Mouse (Mus musculus) forebrain, embryonic 10.5 days (tissue): Measurements from ENCODE around the gene Ogfod2. TPM values are rescaled to one million over a fixed set of nuclear protein-coding genes. Genes with fewer than 3 reads are reported as not detected.

Experiments
- polyA plus RNA-seq: library from polyadenylated mRNA; unstranded; fragments of >200 nt; fragmentation: Nextera tagmentation; extraction: Ambion mirVana; gene quantifications from 2 replicates; pipeline ENCODE4 v1.2.1, GENCODE M21; 2016

Gene Ogfod2
- polyA plus RNA-seq, 1 experiment from 2014 or later: 16.8 TPM

Other genes starting within 250 kb of the Ogfod2 start
- gene Hcar2, start 246.8 kb upstream of the Ogfod2 start, polyA plus RNA-seq: not detected in 2 replicates
- not detected in 2 replicates for gene Hcar1, start 232.3 kb upstream of the Ogfod2 start, polyA plus RNA-seq
- 177 and 188 TPM in 2 replicates for gene Denr, start 205.1 kb upstream of the Ogfod2 start, polyA plus RNA-seq
- 1.7 TPM in 2 replicates for gene Gm43518, start 184.9 kb upstream of the Ogfod2 start, polyA plus RNA-seq
- gene Ccdc62, start 181.6 kb upstream of the Ogfod2 start, polyA plus RNA-seq: 5.0 and 7.0 TPM in 2 replicates
- 7.7 and 11.1 TPM in 2 replicates for gene Hip1r, start 138.7 kb upstream of the Ogfod2 start, polyA plus RNA-seq
- 50.8 and 51.2 TPM in 2 replicates for gene Vps37b, start 80.0 kb upstream of the Ogfod2 start, polyA plus RNA-seq
- gene Abcb9, start 16.5 kb upstream of the Ogfod2 start, polyA plus RNA-seq: 0.52 and 0.65 TPM in 2 replicates
- gene Arl6ip4, start 3.8 kb downstream of the Ogfod2 start, polyA plus RNA-seq: 136 and 140 TPM in 2 replicates
- gene Pitpnm2, start 137.5 kb downstream of the Ogfod2 start, polyA plus RNA-seq: 2.1 and 3.0 TPM in 2 replicates
- 19.5 and 20.9 TPM in 2 replicates for gene Mphosph9, start 215.7 kb downstream of the Ogfod2 start, polyA plus RNA-seq
- gene 2810006K23Rik, start 215.8 kb downstream of the Ogfod2 start, polyA plus RNA-seq: 24.9 and 25.7 TPM in 2 replicates